Mouse (Mus musculus) heart, postnatal 36 days (tissue): Measurements from ENCODE around the gene Coq8b. TPM values are rescaled to one million over a fixed set of nuclear protein-coding genes. Genes with fewer than 3 reads are reported as not detected.
A peak's percentile ranks its signal among the peaks of the same experiment; 100 is the strongest.

ENCODE experiments used
- DNase-seq, 2 experiments: peaks; one replicate each; pipeline ENCODE4 v3.0.0; 2021 to 2022
- intact Hi-C: fragments of 180-260 bp; cut with DNase I; formaldehyde crosslinking; loops from one replicate; pipeline ENCODE4 v1.15.1; 2025
- total RNA-seq, 2 experiments: library from RNA; stranded (reverse); gene quantifications; 2 replicates each; pipeline ENCODE4 v1.2.3; 2021

Coq8b gene
- 10 to 100 TPM in 1 of 2 experiments, 1 to 10 TPM in 1; 8.8 to 11.2 TPM for total RNA-seq

GRCm38 (mm10) chr7:27232781-27233281 is at the start of gene Coq8b:
TSS of gene Coq8b (plus strand) at chr7:27233023.
- DNase-seq: peak; percentile 90 to 92
- intact Hi-C loops: no loop called here

GRCm38 (mm10) chr7:27184964-27185363 is 47.9 kb upstream of the Coq8b start:
- DNase-seq: peak in 1 of 2 experiments; percentile 41
- intact Hi-C loops: no loop called here

GRCm38 (mm10) chr7:27185986-27186385 is 46.8 kb upstream of the Coq8b start:
- no peak for DNase-seq
- intact Hi-C loops: no loop called here

- DNase-seq: no peak
- intact Hi-C loops: no loop called here
Observed at GRCm38 (mm10) chr7:27189271-27189931, 43.4 kb upstream of the Coq8b start.

GRCm38 (mm10) chr7:27192434-27192833 is 40.4 kb upstream of the Coq8b start:
- no peak for DNase-seq
- intact Hi-C loops: loop anchor here (1.0 kb wide), 1 partner anchor 12 kb away; no protein-coding TSS in a partner anchor

GRCm38 (mm10) chr7:27193731-27194130 is 39.1 kb upstream of the Coq8b start:
- intact Hi-C loops: loop anchor here (2.0 kb wide), 2 partner anchors 27 to 35 kb away; partner anchors contain the start of gene Egln2

GRCm38 (mm10) chr7:27195681-27196611 is 36.9 kb upstream of the Coq8b start, which contains the start of the genes BC024978 and Snrpa:
TSS of gene BC024978 (plus strand) at chr7:27195781.
TSS of gene Snrpa (minus strand) at chr7:27196271.
- intact Hi-C loops: loop anchor here (1.0 to 2.0 kb wide), 4 partner anchors 17 to 37 kb away; partner anchors contain the start of gene Egln2
- DNase-seq: peak; percentile 91 to 92

More at GRCm38 (mm10) chr7:27193731-27194130, 39.1 kb upstream of the Coq8b start:
- no peak for DNase-seq

GRCm38 (mm10) chr7:27197136-27197535 is 35.7 kb upstream of the Coq8b start:
- intact Hi-C loops: loop anchor here (2.0 kb wide), 1 partner anchor 30 kb away; no protein-coding TSS in a partner anchor

GRCm38 (mm10) chr7:27197634-27198033 is 35.2 kb upstream of the Coq8b start:
- intact Hi-C loops: loop anchor here (2.0 kb wide), 1 partner anchor 29 kb away; no protein-coding TSS in a partner anchor

More at GRCm38 (mm10) chr7:27197136-27197535, 35.7 kb upstream of the Coq8b start:
- DNase-seq: no peak

GRCm38 (mm10) chr7:27198355-27198754 is 34.5 kb upstream of the Coq8b start:
- DNase-seq: no peak
- intact Hi-C loops: no loop called here

More at GRCm38 (mm10) chr7:27197634-27198033, 35.2 kb upstream of the Coq8b start:
- no peak for DNase-seq

GRCm38 (mm10) chr7:27198779-27199178 is 34.0 kb upstream of the Coq8b start:
- intact Hi-C loops: no loop called here
- no peak for DNase-seq

- intact Hi-C loops: no loop called here
- no peak for DNase-seq
Observed at GRCm38 (mm10) chr7:27203730-27204449, 28.9 kb upstream of the Coq8b start.

- intact Hi-C loops: no loop called here
Observed at GRCm38 (mm10) chr7:27212626-27213025, 20.2 kb upstream of the Coq8b start.

GRCm38 (mm10) chr7:27218586-27218985 is 14.2 kb upstream of the Coq8b start:
- DNase-seq: no peak
- intact Hi-C loops: no loop called here

More at GRCm38 (mm10) chr7:27212626-27213025, 20.2 kb upstream of the Coq8b start:
- no peak for DNase-seq

- intact Hi-C loops: no loop called here
- DNase-seq: no peak
Observed at GRCm38 (mm10) chr7:27219937-27220336, 12.9 kb upstream of the Coq8b start.

- DNase-seq: no peak
- intact Hi-C loops: no loop called here
Observed at GRCm38 (mm10) chr7:27221939-27222338, 10.9 kb upstream of the Coq8b start.

GRCm38 (mm10) chr7:27222538-27222937 is 10.3 kb upstream of the Coq8b start:
- intact Hi-C loops: no loop called here
- no peak for DNase-seq

- DNase-seq: peak in 1 of 2 experiments; percentile 22
- intact Hi-C loops: no loop called here
Observed at GRCm38 (mm10) chr7:27224877-27225575, 7.8 kb upstream of the Coq8b start.

- intact Hi-C loops: loop anchor here (2.0 kb wide), 1 partner anchor 30 kb away; the partner anchor contains the start of gene Snrpa
- DNase-seq: no peak
Observed at GRCm38 (mm10) chr7:27227276-27227675, 5.5 kb upstream of the Coq8b start.
